Mouse (Mus musculus): ENCODE data around the gene Ak2.
A peak's percentile ranks its signal among the peaks of the same experiment; 100 is the strongest.

Ak2 gene

GRCm38 (mm10) chr4:128976577-128976976 lies 15.2 kb upstream of the Ak2 start:
- no peak for DNase-seq

DNA sequence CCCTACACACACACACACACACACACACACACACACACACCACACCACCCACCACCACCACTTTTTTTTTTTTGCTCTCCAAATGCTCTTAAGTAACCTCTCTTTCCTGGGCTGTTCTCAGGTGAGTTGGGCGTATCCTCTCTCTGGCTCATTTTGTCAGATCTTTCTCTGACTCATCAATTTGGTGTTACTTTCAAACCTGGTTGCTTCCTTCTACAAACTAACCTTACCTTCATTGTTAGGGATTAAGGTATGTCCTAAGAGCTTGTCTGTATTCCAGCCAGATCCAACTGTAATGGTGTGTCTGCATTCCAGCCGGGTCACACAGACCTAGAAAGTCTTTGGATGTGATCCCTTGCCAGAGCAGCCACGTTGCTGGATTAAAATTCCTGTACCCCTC lies 14.5 kb upstream of the Ak2 start:
- DNase-seq = no peak

DNA sequence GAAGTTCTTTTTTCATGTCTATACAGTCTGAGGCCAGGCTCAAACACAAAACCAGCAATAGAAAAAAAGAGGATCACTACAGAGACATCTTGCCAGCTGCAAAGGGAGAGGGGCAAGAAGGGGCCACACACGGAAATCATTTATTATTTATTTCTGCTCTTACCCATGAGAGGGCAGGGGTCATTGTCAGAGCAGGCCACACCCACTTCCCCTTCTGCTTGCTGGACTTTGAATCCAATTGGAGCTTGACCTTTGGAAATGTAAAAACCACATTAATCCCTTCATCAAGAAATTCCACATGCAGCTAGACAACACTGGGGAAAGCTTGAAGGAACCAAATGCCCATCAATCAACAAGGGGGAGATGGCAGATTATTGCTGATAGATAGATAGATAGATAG lies 13.1 kb upstream of the Ak2 start:
- DNase-seq = no peak

DNA sequence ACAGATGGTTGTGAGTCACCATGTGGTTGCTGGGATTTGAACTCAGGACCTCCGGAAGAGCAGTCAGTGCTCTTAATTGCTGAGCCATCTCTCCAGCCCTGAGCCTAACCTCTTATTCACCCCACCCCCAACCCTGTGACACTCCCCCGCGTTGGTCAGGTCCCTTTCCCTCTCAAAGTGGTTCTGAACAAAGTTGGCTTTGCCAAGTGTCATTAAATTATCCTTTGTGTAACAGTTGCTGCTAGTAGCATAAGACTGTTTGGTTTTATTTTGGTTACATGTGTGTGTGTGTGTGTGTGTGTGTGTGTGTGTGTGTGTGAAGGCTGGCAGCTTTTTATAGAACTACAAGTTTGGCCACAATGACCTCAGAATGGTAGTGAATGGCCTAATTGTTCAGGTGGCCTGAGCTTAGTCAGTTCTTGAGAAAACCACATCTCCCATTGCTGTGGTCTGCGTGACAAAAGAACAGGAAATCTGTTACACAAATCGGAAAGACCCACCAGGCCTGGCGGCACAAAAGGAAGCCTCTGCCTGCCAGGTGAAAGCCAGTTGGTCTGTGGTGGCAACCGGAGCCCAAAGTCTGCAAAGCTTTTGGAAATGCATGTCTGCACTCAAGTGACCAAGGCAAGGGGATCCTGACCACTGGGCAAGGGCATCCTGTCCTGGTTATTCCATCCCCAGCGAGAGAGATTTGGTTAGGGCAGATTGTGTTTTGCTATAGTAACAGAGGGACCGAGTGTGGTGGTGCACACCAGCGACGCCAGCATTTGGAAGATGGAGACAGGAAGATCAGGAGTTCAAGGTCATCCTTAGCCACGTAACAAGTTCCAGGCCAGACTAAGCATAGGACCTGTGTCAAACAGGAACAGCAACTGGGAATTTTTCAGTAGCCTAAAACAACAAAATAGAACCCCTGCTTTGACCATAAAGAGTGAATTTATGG lies 10.6 kb upstream of the Ak2 start:
- DNase-seq = peak; percentile 38 to 41

GRCm38 (mm10) chr4:128981833-128982180 lies 10.0 kb upstream of the Ak2 start:
- no peak for DNase-seq

DNA sequence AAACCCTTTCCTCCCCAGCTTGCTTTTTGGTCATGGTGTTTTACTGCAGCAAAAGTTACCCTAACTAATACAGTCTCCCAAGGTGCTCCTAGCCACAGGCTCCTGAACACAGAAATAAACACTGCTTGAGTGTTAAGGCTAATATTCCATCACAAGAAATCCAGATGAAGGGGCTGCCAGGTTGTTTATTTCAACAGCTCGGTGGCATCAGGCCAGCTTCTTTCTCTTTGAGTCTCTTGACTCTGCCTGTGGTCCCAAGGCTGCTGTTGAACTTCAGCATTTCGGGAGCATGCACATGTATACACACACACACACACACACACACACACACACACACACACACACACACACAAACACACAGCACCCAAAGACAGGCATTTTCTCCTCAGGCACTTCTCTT lies 8.6 kb upstream of the Ak2 start:
- no peak for DNase-seq

- DNase-seq = no peak
Measured at GRCm38 (mm10) chr4:128983656-128984055, 8.1 kb upstream of the Ak2 start.

DNA sequence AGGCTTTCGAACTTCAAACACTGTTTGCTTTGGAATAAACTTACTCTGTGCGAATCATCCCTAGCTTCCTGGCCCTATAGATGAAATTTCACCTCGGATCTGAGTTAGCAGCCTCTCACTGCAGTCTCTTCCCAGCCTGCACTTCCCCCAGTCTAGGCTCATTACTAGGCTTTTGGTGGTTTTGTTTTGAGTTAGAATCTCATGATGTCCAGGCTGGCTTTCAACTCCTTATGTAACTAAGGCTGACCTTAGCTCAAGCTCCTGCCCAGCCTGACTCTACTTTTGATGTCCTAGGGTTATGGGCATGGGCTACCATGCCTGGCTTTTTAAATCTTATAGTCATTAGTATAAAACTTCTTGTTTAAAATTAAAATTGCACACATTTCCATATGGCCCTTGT lies 7.2 kb upstream of the Ak2 start:
- DNase-seq = no peak

DNA sequence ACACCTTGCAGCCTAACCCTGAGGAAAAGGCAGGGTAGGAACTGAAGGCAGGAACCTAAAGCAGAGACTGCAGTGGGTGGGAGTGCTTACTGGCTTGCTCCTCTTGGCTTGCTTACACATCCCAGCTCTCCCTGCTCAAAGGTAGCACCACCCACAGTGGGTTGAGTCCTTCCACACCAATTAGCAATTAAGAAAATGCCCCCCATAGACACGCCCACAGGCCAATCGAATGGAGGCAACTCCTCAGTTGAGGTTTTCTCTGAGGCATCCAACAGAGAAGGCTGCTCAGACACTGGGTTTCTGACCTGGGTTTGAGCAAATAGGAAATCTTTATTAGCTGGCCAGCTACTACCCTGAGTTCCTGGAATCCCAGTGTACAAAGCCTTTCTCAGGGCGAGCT lies 2.8 kb upstream of the Ak2 start:
- DNase-seq = no peak

DNA sequence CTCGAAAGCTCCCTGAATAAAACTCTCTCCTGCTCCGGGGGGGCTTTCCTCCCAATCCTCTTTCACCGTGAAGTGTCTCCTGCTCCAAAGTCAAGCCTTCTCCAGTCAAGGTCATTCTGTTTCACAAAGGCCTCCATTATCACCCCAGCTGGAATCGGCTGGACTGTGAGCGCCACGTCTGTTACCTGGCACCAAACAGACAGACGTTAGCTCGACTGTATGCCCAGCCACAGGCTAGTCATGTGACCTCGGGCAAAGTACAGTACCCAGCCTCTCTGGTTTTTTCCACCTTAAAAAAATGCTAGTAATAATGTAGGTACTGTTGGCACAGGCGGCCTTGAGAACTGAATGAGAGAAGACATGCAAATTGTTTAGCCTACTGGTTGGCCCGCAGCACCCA lies 2.1 kb upstream of the Ak2 start:
- DNase-seq = no peak

GRCm38 (mm10) chr4:128992176-128992575 lies 418 bp downstream of the Ak2 start:
- DNase-seq = no peak

DNA sequence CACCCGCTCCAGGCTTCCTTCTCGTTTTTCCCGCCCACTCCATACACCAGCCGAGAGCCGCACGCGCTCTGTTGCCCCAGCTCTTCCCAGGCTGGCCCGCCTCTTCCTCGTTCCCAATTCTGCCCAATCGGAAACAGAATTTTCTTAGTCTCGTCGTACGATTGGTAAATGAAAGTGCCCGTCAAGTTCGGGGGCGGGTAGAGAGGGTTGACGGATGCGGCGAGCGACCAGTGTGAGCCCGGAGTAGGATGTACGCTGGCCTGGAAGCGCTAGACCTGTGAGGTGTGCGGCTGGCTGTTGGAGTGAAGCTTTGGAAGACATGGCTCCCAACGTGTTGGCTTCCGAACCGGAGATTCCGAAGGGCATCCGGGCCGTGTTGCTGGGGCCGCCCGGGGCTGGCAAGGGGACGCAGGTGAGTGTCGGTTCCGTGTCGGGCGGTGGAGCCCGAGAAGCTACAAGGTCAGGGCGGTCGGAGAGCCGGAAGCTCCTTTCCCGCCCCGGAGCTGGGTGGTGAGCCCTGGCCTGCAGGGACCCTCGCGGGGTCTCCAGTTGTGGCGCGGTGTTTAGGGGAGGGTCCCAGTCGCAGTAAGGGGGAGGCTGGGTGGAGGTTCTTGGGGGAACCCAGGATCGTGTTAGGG lies 1.4 kb downstream of the Ak2 start:
- peak; percentile 91 to 95 for DNase-seq

DNA sequence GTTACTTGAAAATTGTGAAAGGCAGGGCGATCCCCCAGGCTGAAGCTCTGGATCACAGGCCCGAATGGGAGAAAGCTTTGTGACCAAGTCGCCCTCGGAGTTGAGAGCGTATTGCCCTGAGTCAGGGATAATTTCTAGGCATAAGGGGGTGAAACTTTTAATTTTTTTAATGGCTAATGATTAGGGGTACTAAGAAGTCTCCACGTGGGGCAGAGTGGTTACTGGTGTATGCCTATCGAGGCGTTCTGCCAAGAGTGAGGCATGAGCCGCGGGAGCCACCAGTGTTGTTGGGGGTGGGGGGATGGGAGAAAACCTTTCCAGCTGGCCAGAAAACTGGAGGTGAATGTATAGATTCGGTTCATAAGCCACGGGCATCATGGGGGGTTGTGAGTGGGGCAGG lies 1.9 kb downstream of the Ak2 start:
- DNase-seq = no peak

GRCm38 (mm10) chr4:128995238-128995637 lies 3.5 kb downstream of the Ak2 start:
- no peak for DNase-seq

- DNase-seq = no peak
Measured at GRCm38 (mm10) chr4:128997258-128997657, 5.5 kb downstream of the Ak2 start.

DNA sequence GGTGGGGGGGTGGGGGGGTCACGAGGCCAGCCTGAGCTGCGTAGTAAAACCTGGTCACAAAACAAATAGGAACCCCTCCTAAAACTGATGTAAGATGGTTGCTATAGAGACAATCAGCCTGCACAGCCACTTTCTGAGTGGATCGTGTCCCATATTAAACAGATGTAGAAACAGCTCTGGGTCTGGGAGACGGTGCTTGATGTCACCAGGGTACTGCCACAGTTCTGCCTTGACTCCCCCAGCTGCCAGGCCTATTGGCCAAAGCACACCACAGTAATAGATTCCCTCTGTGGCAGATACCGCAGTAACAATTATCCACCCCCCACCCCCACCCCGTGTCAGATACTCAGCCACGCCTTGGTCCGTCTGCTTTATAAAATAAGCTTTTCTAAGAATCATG lies 6.6 kb downstream of the Ak2 start:
- no peak for DNase-seq

DNA sequence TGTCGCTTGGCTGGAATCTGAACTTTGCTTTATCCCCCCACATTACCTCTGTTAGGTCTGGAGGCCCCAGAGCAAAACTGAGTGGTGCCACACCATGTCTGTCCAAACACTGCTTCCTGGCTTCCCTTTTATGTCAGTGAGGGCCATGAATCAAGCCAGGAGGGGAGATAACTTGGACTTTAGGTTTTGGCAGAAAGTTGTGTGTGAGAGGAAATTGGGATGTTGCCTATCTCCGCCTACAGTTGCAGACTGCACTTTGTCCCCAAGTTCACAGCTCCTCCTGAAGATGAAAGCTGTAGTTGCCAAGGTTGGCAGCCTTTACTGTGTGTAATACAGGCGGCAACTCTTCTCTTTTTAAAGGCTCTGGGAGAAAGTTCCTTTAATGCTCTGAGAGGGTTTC lies 9.0 kb downstream of the Ak2 start:
- DNase-seq = no peak

DNA sequence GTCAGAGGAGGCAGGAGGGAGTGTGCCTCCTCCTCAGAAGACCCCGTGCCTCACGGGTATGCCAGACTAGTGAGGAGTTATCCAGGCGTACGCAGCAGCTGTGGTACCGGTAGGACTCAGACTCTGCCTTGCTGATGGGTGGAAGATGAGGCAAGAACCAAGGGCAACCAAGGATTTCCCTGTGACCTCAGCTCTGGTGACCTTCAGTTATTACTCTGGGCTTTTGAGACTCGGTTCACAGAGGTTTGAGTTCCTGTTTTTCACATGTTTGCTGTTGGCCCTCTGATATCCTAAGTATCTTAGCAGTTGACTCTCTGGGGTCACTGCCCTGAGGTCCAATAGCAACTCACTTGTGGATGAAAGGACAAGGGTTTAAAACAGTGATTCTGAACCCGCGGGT lies 12.0 kb downstream of the Ak2 start:
- DNase-seq = no peak

GRCm38 (mm10) chr4:129008006-129008519 lies 16.3 kb downstream of the Ak2 start:
- DNase-seq = no peak

- DNase-seq = no peak
Measured at GRCm38 (mm10) chr4:129008672-129009071, 16.9 kb downstream of the Ak2 start.

DNA sequence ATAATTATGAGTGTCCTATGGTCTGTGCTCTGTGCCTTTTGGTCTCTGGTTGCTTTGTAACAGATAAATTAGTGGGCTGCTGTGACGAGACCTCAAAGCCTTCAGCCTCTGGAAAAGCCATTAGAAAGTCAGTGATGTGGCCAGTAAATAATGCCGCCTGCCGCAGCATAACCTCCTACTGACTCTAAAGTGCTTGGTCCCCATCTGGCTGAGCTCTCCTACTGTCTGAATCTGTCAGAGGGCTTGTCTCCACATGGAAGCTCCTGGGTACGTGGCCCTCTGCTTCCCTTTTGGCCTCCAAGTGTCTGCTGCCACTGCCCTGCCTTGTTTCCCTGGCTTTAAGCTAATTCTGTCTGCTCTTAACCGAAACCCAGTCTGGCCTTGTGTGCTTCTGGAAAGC lies 17.8 kb downstream of the Ak2 start:
- DNase-seq = no peak

GRCm38 (mm10) chr4:129011604-129012121 lies 19.9 kb downstream of the Ak2 start:
- no peak for DNase-seq

GRCm38 (mm10) chr4:129013151-129013864 lies 21.6 kb downstream of the Ak2 start:
- no peak for DNase-seq
